Mouse (Mus musculus) liver, adult 2 months (tissue): ENCODE measurements around the gene Pard3.

Experiments
- CTCF ChIP-seq: fragments of 200-500 bp; IDR thresholded peaks from 2 replicates; pipeline ENCODE4 v1.5.1; 2011; ENCODE audit warnings: low read depth, low read length, control low read depth
- POLR2A ChIP-seq: fragments of 200-500 bp; IDR thresholded peaks from 2 replicates; pipeline ENCODE4 v1.6.1; 2011; ENCODE audit warnings: low read length, control low read depth; ENCODE audit not compliant: insufficient read depth; ENCODE audit errors: extremely low read depth

GRCm38 (mm10) chr8:127268239-127269024 lies 204.7 kb downstream of the Pard3 start:
- TF ChIP-seq CTCF (no peak), POLR2A (no peak)
